Mouse (Mus musculus) 3134 (cell line): ENCODE measurements at regions not wholly inside any gene's neighbourhood (a gene's known extent, or its start where the extent isn't known, plus 50 kb on each side); places are given as distances from the start of the nearest gene placed in this dataset.

Source experiments
- DNase-seq: peaks from one replicate; pipeline ENCODE4 v3.0.0-alpha.2; 2011; ENCODE audit warnings: low spot score; ENCODE audit not compliant: insufficient read length; ENCODE audit errors: extremely low read depth

- DNase-seq = no peak
Observed at GRCm38 (mm10) chr10:67339371-67339929, 54.3 kb upstream of the Nrbf2 start.

- DNase-seq = peak; percentile 27
Observed at GRCm38 (mm10) chr10:67344722-67345121, 59.6 kb upstream of the Nrbf2 start.

GRCm38 (mm10) chr10:67350956-67351355 is 65.9 kb upstream of the Nrbf2 start:
- no peak for DNase-seq

- DNase-seq = peak; percentile 71
Observed at GRCm38 (mm10) chr10:67360793-67361192, 75.7 kb upstream of the Nrbf2 start.

GRCm38 (mm10) chr10:67361281-67361680 is 76.2 kb upstream of the Nrbf2 start:
- no peak for DNase-seq

GRCm38 (mm10) chr10:67364595-67364994 is 79.5 kb upstream of the Nrbf2 start:
- DNase-seq = no peak

GRCm38 (mm10) chr10:67365158-67365557 is 80.1 kb upstream of the Nrbf2 start:
- DNase-seq = no peak

- DNase-seq = no peak
Observed at GRCm38 (mm10) chr10:67372569-67373161, 87.6 kb upstream of the Nrbf2 start.

- DNase-seq = no peak
Observed at GRCm38 (mm10) chr10:67376638-67377037, 91.5 kb upstream of the Nrbf2 start.

GRCm38 (mm10) chr10:67377643-67378223 is 92.6 kb upstream of the Nrbf2 start:
- DNase-seq = peak; percentile 50

- no peak for DNase-seq
Observed at GRCm38 (mm10) chr10:67380174-67380573, 95.1 kb upstream of the Nrbf2 start.

- no peak for DNase-seq
Observed at GRCm38 (mm10) chr10:67383352-67383751, 98.2 kb upstream of the Nrbf2 start.

- DNase-seq = no peak
Observed at GRCm38 (mm10) chr10:67383802-67384567, 98.9 kb upstream of the Nrbf2 start.

- no peak for DNase-seq
Observed at GRCm38 (mm10) chr10:67384568-67384958, 99.5 kb upstream of the Nrbf2 start.

GRCm38 (mm10) chr10:67385966-67386365 is 100.9 kb upstream of the Nrbf2 start:
- DNase-seq = no peak

GRCm38 (mm10) chr10:67388755-67389154 is 103.7 kb upstream of the Nrbf2 start:
- DNase-seq = no peak

- DNase-seq = no peak
Observed at GRCm38 (mm10) chr10:67400434-67400833, 115.3 kb upstream of the Nrbf2 start.

GRCm38 (mm10) chr10:67401409-67401808 is 116.3 kb upstream of the Nrbf2 start:
- DNase-seq = no peak

- DNase-seq = no peak
Observed at GRCm38 (mm10) chr10:67417529-67417928, 117.7 kb upstream of the Egr2 start.

GRCm38 (mm10) chr10:67420761-67421160 is 114.5 kb upstream of the Egr2 start:
- no peak for DNase-seq

- no peak for DNase-seq
Observed at GRCm38 (mm10) chr10:67425407-67425806, 109.9 kb upstream of the Egr2 start.

- DNase-seq = no peak
Observed at GRCm38 (mm10) chr10:67427220-67427619, 108.1 kb upstream of the Egr2 start.
